Mouse (Mus musculus) layer of hippocampus, adult 18-20 months (tissue): ENCODE data around the gene Gng2. TPM values are rescaled to one million over a fixed set of nuclear protein-coding genes. Genes with fewer than 3 reads are reported as not detected.

Experiments
- DNase-seq, 2 experiments: peaks; one replicate each; pipeline ENCODE4 v3.0.0; 2022; ENCODE audit warnings: low spot score in 2 of 2
- long read RNA-seq: library from polyadenylated mRNA; stranded (forward); transcript quantifications from one replicate; pipeline ENCODE4 v2.0.0, GENCODE M21; 2021
- total RNA-seq, 2 experiments: library from RNA; stranded (reverse); gene quantifications; 2 replicates each; pipeline ENCODE4 v1.2.3; 2021

Gene Gng2
- total RNA-seq, result 100 to 1,000 TPM; 285 to 288 TPM
- long read RNA-seq, transcript Gng2-204 (4 exons, 3,826 nt), result major isoform, 21 of 40 reads
- long read RNA-seq, partial matches to known transcripts, result 0 of 40 reads
- long read RNA-seq, other reads (novel, unspliced or antisense), result 18 of 40 reads

GRCm38 (mm10) chr14:19977271-19978024, at the start of gene Gng2:
Gng2 (minus strand) TSS chr14:19977627.
- no peak for DNase-seq

DNA sequence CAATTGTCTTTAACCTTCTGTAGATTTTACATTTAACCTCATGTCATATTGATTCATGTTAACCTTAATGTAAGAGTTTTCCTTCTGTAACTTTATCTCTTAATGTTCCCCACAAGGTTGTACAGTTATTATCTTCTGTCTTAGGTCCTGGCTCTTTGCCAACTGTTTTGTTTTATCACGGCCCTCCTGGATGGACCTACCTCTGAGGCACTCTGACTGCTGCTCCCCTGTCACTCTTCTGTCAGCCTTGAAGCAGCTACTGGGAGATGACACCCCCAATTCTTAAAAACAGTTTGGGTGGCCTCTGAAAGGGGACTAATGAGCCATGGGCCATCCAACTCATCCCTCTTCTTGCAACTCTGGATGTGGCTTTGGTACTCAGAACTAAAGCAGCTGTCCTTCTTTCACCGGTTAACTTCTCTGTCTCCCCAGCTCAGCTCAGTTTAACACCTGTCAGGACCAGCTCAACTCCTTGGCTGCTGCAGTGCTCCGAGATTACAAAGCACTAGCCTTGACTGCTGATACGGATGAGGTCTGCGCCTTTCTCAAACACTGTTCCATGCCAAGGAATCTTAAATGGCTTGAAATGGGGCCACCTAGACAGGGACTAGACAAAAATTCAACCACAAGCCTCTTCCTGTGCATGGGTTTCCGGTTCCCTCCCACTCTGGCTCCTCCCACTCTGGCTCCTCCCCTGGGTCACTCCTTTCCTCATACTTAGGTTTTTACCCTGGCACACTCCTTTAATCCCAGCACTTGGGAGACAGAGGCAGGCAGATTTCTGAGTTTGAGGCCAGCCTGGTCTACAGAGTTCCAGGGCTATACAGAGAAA, 47.7 kb upstream of the Gng2 start:
- DNase-seq, result no peak

DNA sequence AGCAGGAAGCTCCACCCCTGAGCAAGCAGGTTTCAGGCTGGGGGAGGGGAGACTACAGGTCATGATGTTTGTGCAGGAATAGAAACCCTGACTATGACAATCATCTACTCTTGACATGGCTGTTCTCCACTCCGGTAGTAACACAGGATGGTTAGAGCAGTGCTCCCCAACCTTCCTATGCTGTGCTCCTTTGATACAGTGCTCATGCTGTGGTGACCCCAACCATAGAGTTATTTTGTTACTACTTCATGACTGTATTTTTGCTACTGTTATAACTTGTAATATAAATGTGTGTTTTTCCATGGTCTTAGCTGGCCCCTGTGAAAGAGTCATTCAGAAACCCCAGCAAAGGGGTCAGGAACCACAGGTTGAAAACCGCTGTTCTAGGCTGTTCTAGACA, 46.5 kb upstream of the Gng2 start:
- DNase-seq, result no peak

DNA sequence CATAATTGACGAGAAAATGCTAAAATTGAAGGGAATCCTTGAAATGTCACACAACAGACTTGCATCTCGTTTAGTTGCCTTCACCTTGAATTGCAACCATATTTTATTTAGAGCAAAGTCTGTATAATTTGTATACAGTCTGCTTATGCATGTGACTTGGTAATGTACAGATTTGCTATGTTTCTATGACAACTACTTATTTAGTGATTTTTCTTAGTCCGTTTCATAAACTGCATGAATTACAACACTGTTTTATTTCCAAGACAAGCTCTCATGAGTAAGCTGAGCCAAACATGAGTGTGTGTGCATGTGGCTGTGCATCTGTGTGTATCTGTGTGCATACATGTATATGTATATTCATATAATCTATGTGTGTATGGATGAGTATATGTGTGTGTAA, 42.1 kb upstream of the Gng2 start:
- DNase-seq, result no peak

DNA sequence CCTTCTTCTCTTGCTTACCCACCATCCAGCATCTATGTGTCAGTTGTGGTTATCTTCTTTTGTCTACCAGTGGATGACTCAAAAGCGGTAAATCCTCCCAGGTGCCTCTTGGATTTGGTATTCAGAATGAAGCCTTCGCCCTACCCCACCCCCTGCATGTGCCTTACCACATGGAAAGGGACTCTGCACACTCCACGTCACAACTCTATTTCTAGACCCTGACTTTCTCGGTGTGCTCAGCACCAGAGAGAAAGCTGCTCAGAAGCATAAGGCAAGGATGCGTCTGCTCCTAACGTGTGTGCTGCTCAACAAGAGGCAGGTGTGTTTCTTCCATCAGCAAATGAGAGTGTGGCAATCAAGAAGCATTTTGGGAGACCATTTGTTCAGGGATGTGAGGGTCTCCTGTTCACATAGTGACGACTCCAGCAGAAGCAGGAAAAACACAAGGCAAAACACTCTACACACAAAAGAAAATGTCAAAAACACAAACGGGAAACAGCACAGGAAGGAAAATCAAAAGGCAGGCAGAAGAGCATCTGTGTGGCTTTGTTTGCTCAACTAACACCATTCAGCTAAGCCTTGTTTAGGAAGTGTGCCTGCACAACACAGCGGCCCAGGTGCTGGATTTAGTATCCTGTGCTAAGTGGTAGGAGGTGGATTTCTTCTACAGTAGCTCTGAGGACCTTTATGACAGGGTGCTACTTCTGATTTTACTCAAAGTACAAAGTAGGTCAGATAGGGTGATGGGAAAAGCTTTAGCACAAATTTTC, 35.3 kb upstream of the Gng2 start:
- DNase-seq, result no peak

DNA sequence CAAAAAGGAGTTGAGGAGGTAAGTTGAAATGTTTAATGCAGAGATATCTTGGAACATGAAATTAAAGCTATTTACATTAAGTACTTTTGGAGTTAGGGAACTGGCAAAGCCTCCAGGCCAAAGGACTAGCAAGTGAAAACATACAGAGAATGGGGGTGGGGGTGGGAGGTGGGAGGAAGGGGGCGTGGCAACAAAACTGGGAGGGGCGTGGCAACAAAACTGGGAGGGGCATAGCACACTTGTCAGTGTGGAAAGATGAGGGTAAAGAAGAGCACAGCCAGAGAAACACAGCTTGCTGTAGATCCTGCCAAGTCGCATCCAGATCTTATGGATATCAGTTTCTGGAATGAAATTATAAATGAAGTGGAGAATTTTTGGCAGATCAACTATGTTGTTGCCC, 30.0 kb upstream of the Gng2 start:
- no peak for DNase-seq

DNA sequence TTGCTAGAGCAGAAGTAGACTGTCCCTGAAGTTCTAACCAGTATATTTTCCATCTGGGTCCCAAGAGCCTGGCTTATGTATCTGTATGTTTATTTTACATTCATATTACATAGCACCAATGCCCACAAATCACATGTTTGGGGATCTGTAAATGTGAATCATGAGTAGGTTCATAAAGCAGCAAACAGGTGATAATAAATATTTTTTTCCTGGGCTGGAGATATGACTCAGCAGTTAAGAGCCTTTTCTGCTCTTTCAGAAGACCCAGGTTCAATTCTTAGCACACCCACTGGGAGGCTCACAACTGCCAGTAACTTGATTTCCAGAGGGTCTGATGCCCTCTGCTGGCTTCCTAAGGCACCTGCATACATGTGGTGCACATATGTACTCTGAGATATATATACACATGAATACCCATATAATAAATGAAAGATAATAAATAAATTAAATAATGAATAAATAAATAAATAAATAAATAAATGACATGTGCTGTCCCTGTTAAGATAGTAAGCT, 27.4 kb upstream of the Gng2 start:
- no peak for DNase-seq

- DNase-seq, result no peak
These were observed 19.4 kb upstream of the Gng2 start for GRCm38 (mm10) chr14:19996853-19997252.

DNA sequence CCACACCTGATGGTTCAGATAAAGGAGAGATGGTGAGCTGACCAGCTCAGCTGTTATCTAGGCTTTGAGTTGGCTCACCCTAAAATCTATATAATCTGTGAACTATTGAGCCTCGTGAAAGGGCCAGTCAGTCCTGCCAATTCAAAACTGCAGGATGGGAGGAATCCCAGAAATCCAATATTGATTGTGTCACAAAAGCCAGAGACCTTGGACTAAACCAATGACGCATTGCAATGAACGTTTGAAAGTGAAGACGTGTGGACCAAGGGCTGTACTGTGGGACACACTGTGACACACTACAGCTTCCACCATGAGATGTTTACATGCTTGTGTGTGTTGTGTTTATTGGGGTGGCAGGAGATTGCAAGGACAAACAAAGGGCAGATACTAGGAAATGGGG, 18.5 kb upstream of the Gng2 start:
- DNase-seq, result no peak

DNA sequence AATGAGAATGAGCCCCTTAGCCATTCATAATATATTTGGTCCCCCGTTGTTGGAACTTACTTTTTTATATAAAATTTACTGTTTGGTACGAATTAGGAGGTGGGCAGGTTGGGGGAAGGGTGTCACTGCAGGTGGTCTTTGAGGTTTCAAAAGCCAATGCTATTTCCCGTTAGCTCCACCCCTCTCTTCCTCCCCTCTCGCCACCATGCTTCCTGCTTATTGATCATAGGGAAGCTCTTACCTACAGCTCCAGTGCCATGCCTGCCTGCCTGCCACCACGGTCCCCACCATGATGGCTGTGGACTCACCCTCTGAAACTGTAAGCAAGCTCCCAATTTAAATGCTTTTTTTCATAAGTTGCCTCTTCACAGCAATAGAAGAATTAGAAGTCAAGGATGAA, 16.6 kb upstream of the Gng2 start:
- no peak for DNase-seq

DNA sequence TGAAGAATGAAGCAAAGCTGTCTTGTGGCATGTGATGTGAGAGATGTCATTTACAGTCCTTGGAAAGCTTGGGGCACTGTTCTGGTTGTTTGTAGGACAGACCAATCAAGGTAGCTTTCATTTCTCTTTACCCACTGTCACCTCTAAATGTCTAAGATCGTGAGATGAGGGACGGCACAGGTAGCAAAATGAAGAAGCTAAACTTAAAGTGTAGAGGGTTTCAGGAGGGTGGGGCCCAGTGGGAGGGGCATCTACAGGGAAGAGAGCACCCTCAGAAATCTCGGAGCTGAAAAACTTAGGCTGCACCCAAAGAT, 16.1 kb upstream of the Gng2 start:
- DNase-seq, result no peak

DNA sequence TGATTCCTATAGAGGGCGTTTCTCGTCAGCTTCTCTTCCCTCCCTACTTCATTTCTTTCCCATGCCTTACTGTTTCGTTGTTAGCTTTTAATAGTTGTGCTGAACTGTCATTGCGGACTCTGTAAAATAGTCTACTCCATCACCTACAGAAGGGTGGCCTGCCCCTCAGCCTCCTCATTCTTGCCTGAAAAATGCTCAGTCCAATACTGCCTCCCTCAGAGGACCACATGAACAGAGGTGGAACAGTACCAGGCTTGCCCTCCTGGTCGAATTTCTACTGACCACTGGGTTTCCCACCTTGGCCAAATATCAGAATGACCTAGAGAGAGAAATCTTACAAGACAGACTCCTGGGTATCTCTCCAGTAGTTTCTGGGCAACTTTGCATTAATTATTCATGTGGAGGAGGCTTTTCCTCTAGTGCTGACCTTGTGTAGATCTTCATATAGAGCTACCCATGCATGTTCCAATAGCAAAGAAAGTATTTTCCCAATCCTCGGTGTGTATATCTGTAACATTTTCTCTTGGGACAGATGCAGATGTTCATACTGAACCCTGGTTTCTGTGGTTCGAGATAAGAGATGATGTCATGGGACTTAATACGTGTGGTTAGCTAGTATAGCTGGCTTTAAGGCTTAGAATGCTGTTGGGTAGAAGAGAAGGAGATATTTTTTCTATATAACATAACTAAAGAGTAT, 15.6 kb upstream of the Gng2 start:
- no peak for DNase-seq

DNA sequence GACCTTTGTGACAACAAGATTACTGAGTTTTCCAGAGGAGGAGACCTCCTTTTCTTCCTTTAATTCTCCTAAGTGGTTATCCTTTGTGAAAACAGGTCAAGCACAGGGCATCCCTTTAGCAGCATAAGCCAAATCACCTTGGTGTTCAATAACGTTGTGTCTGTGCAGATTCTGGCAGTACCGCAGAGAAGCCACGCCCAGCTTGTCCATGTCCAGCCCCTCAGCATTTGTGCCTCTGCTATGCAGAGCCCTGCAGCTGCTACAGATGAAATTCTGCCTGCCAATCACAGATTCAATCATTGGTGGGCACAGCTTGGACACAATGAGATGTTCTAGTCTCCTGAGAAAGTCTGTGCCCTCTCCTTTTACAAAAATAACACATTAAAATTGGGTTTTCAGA, 14.4 kb upstream of the Gng2 start:
- DNase-seq, result no peak

DNA sequence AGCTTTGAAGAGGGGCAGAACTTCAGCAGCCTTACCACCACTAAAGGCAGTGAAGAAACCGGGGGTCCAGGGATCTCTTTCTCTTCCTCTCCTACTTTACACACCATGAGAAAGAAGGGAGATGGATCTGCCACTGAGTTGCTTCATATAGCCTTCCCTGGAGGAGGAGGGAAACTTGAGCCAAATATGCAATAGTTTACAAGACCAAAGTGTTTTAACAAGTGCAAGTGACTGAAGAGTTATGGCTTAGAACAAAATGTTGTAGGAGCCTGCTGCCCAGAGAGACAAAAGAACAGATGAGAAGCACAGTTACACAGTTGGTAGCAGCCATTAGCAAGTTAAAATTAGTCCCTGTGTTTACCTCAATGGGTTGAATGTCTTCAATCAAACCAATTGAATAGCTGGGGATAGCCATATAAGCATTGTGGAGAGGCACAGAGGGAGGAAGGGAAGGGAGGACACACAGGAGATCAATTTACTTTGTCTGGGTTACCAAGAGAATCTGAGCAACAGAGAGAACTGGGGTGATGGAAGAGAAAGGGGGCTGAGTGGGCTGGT, 13.1 kb upstream of the Gng2 start:
- DNase-seq, result no peak

DNA sequence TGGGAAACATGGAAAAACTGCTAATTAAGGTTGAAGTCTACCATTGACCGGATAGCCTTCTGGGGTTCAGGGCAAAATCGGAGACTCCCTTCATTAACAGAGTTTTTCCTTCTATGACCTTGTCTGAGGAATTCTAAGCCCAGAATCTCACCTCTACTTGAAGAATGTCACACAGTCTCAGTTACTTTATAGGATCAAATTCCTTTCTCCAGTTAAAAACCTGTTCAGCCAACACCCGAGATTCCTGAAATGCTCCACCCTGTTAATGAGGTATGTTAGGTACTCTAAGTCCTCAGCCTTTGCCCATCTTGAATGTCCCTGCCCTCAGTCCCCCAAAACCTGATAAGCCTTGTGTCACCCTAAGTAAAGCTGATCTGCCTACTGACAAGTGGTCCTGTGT, 11.0 kb upstream of the Gng2 start:
- DNase-seq, result no peak

- no peak for DNase-seq
These were observed 10.0 kb upstream of the Gng2 start for GRCm38 (mm10) chr14:19987358-19987834.

- peak; percentile 78 to 93 for DNase-seq
These were observed 9.4 kb upstream of the Gng2 start for GRCm38 (mm10) chr14:19986614-19987357.

DNA sequence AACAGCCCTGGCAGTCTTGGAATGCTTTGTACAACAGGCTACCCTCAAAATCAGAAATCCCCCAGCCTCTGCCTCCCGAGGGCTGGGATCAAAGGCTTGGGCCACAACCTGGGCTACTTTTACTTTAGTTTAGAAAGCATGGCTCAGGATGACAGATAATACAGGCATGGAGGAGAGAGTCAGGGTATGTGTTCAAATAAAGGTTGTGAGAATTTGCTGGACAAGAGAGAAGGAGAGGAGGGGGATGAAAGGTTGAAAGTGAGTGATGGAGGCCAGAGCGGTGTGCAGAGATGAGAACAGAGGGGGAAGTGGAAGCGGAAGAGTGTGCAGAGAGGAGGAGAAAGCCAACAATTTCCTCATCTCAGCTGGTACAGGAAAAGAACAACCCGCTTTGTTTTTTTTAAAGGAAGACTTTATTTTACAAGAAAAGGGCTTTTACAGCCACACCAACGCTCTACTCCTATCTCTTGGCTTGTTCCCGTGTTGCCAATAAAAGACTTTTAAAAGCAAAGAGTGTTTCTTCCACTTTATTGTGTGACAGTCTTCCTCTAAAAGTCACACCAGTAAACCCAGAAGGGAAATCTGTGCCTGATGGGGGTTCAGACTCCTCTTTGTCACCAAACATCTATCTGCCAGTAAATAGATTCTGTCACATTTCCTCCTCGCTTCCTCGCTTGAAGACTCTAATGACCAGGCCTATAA, 8.6 kb upstream of the Gng2 start:
- DNase-seq, result no peak
